Mouse (Mus musculus) liver, adult 2 months (tissue): ENCODE data around the gene Hist1h1c. TPM values are rescaled to one million over a fixed set of nuclear protein-coding genes. Genes with fewer than 3 reads are reported as not detected.

Source experiments
- DNase-seq: peaks from one replicate; pipeline ENCODE4 v3.0.0-alpha.2; 2011; ENCODE audit warnings: low read depth, low spot score; ENCODE audit errors: extremely low read depth
- H3K27ac ChIP-seq: fragments of 200-500 bp; replicated peaks from 2 replicates; pipeline ENCODE4 v1.5.1; 2012; ENCODE audit warnings: low read depth, mild to moderate bottlenecking, control low read depth, inconsistent platforms, low read length; ENCODE audit not compliant: insufficient read depth
- H3K27me3 ChIP-seq: fragments of 200-500 bp; 2 replicates; pipeline ENCODE4 v1.6.1; 2012; ENCODE audit warnings: mild to moderate bottlenecking, moderate library complexity, low read length, inconsistent platforms; ENCODE audit not compliant: control insufficient read depth, insufficient read depth
- H3K36me3 ChIP-seq: fragments of 200-500 bp; 2 replicates; pipeline ENCODE4 v1.6.1; 2012; ENCODE audit warnings: low read length, inconsistent platforms; ENCODE audit not compliant: control insufficient read depth, insufficient read depth
- H3K4me1 ChIP-seq: fragments of 200-500 bp; 2 replicates; pipeline ENCODE4 v1.6.1; 2011; ENCODE audit warnings: low read length; ENCODE audit not compliant: control insufficient read depth, insufficient read depth
- H3K4me3 ChIP-seq: fragments of 200-500 bp; 2 replicates; pipeline ENCODE4 v1.5.1; 2011; ENCODE audit warnings: low read depth, mild to moderate bottlenecking, control low read depth, low read length, moderate library complexity; ENCODE audit not compliant: insufficient read depth
- H3K79me2 ChIP-seq: fragments of 200-500 bp; 2 replicates; pipeline ENCODE4 v1.6.1; 2012; ENCODE audit warnings: inconsistent platforms, mild to moderate bottlenecking, low read length, moderate library complexity; ENCODE audit not compliant: control insufficient read depth, insufficient read depth
- H3K9ac ChIP-seq: fragments of 200-500 bp; 2 replicates; pipeline ENCODE4 v1.6.1; 2012; ENCODE audit warnings: low read depth, mild to moderate bottlenecking, control low read depth, inconsistent platforms, low read length
- CTCF ChIP-seq: fragments of 200-500 bp; IDR thresholded peaks from 2 replicates; pipeline ENCODE4 v1.5.1; 2011; ENCODE audit warnings: low read depth, low read length, control low read depth
- POLR2A ChIP-seq: fragments of 200-500 bp; IDR thresholded peaks from 2 replicates; pipeline ENCODE4 v1.6.1; 2011; ENCODE audit warnings: low read length, control low read depth; ENCODE audit not compliant: insufficient read depth; ENCODE audit errors: extremely low read depth
- WGBS: fragments of 180-500 bp; shearing (Covaris S2); methylation state at CpG from one replicate; pipeline ENCODE4 v1.1.7; 2018; 5-methylcytosine and 5-hydroxymethylcytosine counted together
- polyA plus RNA-seq: library from polyadenylated mRNA; depleted of rRNA; stranded (reverse); fragments of >200 nt; gene quantifications from 2 replicates; pipeline ENCODE4 v1.2.3, GENCODE M21; 2012
- total RNA-seq: library from RNA; depleted of rRNA; stranded (reverse); fragments of >200 nt; gene quantifications from 2 replicates; pipeline ENCODE4 v1.2.3, GENCODE M21; 2014

Hist1h1c gene
- total and polyA plus RNA-seq, 2 experiments = 20.9 to 68.1 TPM

DNA sequence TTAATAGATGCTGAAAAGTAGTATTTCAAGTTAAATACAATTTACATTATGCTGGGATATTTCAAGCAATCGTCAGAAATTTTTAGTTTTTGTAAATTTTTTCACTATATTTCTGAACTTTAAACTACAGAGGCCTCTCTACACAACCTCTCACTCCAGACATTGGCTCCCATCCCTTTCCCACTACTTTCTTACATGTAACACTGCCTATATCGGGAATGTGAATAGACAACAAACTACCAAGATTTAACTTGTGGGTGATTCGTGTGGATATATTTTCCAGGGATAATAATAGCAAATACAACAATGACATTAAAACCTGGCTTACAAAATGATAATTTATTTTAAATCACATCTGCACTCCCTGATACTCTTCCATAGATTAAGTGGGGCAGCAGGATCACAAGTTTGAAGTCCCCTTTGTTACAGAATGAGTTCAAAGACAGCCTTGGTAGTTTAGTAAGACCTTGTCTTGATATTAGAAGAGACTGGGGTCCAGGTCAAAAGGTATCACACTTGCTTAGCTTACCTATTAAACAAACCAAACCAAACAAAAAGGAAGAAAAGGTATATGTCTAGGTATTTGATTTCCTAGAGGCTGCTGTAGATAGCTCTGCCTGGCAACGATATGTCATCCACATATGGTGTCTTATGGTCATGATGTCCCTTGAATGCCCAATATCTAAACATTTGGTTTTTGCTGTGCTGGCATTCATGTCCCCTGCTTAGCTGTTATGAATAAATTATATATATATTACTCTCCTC lies 14.9 kb downstream of the Hist1h1c start:
- TF ChIP-seq CTCF = no peak
- TF ChIP-seq POLR2A = no peak
- 66% methylated on average over 4 of the region's 4 CpGs for WGBS
- Histone ChIP-seq H3K79me2 (no peaks in the 10 kb centered on the region), H3K36me3 (no peaks in the 10 kb centered on the region), H3K4me1 (peaks cover 4% of the 10 kb centered on the region), H3K27ac (no peak overlapping the region), H3K4me3 (no peak overlapping the region), H3K9ac (no peak overlapping the region), H3K27me3 (no peaks in the 10 kb centered on the region)
- DNase-seq = no peak

DNA sequence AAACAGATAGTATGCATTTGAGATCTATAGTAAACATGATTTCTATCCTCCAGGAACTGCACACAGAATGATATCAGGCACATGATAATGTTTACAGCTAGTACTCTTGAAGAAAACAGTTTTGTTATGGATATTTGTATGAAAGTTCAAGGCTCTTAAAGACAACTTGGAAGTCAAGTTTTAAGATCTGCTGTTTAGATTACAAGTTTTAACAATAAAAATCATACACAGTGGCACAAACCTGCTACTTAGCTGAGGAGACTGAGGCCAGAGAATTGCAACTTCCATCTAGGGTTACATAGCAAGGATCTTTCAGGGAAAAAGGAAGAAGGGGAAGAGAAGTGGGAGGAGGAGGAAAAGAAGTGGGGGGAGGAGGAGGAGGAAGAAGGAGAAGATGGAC lies 16.4 kb downstream of the Hist1h1c start:
- peaks cover 4% of the 10 kb centered on the region for H3K4me1 ChIP-seq
- no peaks in the 10 kb centered on the region for H3K27me3 ChIP-seq
- no peak for TF ChIP-seq CTCF
- no peak for TF ChIP-seq POLR2A
- no peak overlapping the region for H3K4me3 ChIP-seq
- H3K79me2 ChIP-seq = no peaks in the 10 kb centered on the region
- no peak for DNase-seq
- no peak overlapping the region for H3K9ac ChIP-seq
- no peaks in the 10 kb centered on the region for H3K36me3 ChIP-seq
- no peak overlapping the region for H3K27ac ChIP-seq

DNA sequence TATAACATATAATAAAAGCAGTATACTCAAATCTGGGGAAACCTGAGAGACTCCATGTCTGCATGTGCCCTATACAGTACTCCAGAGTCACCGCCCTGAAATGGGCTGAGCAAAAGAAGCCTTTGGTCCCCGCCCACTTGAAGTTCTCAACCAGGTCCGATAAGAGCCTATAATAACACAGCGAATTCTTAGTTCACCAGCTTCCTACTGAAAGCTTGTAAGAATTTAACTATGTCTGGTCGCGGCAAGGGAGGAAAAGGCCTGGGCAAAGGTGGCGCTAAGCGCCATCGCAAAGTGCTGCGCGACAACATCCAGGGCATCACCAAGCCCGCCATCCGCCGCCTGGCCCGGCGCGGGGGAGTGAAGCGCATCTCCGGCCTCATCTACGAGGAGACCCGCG lies 18.2 kb downstream of the Hist1h1c start, which contains the start of gene Hist1h4b:
Gene Hist1h4b, plus strand, starts transcription at position 224 of the 400 bp plus-strand sequence.
- peak; percentile 95 for DNase-seq
- Histone ChIP-seq H3K4me1 (peaks cover 11% of the 10 kb centered on the region; the same call in 1 of the 2 replicates), H3K27me3 (no peaks in the 10 kb centered on the region), H3K27ac (peak within 1 kb of the TSS; percentile 28; the same call in 1 of the 2 replicates), H3K4me3 (peak within 1 kb of the TSS; percentile 34; the same call in 1 of the 2 replicates), H3K9ac (peak within 1 kb of the TSS; percentile 3; the same call in 1 of the 2 replicates), H3K79me2 (no peaks in the 10 kb centered on the region), H3K36me3 (no peaks in the 10 kb centered on the region)
- under 1% methylated on average over 20 of the region's 22 CpGs for WGBS
- peak; percentile 95 for TF ChIP-seq POLR2A
- TF ChIP-seq CTCF = no peak

DNA sequence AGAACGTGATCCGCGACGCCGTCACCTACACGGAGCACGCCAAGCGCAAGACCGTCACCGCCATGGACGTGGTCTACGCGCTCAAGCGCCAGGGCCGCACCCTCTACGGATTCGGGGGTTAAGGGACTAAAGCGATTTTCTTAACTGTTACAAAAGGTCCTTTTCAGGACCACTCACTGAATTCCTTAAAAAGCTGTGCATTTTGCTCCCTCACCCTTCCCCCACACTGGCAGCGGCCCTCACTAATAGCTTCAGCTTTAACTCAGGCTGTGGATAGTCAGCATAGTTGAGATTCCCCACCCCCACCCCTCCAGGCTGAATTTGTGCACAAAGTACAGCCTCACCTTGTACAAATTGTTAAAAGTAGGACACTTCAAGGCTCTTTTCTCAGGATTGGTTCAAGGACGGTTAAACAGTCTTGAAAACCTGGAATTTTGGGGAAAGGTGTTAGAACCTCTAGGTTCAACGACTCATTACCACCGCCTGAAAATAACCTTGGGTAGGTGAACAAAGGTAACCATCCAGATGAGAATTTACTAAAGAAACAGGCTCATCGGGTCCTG lies 18.7 kb downstream of the Hist1h1c start:
- DNase-seq = peak; percentile 57
- TF ChIP-seq POLR2A (no peak), CTCF (no peak)
- Histone ChIP-seq H3K9ac (peak overlapping the region; percentile 3; the same call in 1 of the 2 replicates), H3K4me3 (peak overlapping the region; percentile 34; the same call in 1 of the 2 replicates), H3K27ac (peak overlapping the region; percentile 9; the same call in 1 of the 2 replicates), H3K36me3 (no peaks in the 10 kb centered on the region), H3K27me3 (no peaks in the 10 kb centered on the region), H3K4me1 (peaks cover 11% of the 10 kb centered on the region; the same call in 1 of the 2 replicates), H3K79me2 (no peaks in the 10 kb centered on the region)
- WGBS = 1% methylated on average over 19 of the region's 23 CpGs

DNA sequence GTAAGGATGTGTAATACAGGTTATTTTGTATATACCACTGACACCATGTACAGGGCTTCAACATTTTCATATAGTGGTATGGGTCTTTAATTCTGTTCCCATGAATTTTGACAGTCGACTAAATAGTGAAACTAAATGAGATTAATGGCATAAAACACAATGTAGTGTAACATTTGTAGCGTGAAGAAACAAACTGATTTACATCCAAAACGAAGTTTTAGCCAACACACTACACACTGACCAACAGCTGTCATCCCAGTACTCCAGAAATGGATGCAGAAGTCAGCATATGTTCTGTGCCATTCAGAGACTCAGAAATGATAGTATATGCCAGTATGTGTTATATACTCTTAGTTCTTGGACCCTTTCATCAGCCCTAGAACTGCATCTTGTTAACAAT lies 19.3 kb downstream of the Hist1h1c start:
- H3K27me3 ChIP-seq = no peaks in the 10 kb centered on the region
- no peak overlapping the region for H3K4me3 ChIP-seq
- H3K4me1 ChIP-seq = peaks cover 11% of the 10 kb centered on the region; the same call in 1 of the 2 replicates
- WGBS = 52% methylated on average over 3 of the region's 3 CpGs
- DNase-seq = no peak
- TF ChIP-seq POLR2A = no peak
- TF ChIP-seq CTCF = no peak
- H3K9ac ChIP-seq = no peak overlapping the region
- no peaks in the 10 kb centered on the region for H3K36me3 ChIP-seq
- H3K27ac ChIP-seq = no peak overlapping the region
- H3K79me2 ChIP-seq = no peaks in the 10 kb centered on the region
